Mouse (Mus musculus): Measurements from ENCODE around the gene Mtmr12. TPM values are rescaled to one million over a fixed set of nuclear protein-coding genes. Genes with fewer than 3 reads are reported as not detected.

Gene Mtmr12
- total RNA-seq, 2 experiments from 2014 or later, result 15.5 to 16.1 TPM

GRCm38 (mm10) chr15:12271340-12271739, 66.5 kb downstream of the Mtmr12 start:
- intact Hi-C loops (cut with DNase I), result loop anchor here (10.0 kb wide), 1 partner anchor 303 kb away; no protein-coding TSS in a partner anchor
- DNase-seq, result no peak

- no peak for DNase-seq
- intact Hi-C loops (cut with DNase I), result loop anchor here (10.0 kb wide), 1 partner anchor 301 kb away; no protein-coding TSS in a partner anchor
Measured at GRCm38 (mm10) chr15:12273325-12274052, 68.7 kb downstream of the Mtmr12 start.

- DNase-seq, result no peak
- intact Hi-C loops (cut with DNase I), result loop anchor here (10.0 kb wide), 1 partner anchor 301 kb away; no protein-coding TSS in a partner anchor
Measured at GRCm38 (mm10) chr15:12274053-12274769, 69.4 kb downstream of the Mtmr12 start.

- no peak for DNase-seq
- intact Hi-C loops (cut with DNase I), result loop anchor here (10.0 kb wide), 1 partner anchor 300 kb away; no protein-coding TSS in a partner anchor
Measured at GRCm38 (mm10) chr15:12275091-12275623, 70.3 kb downstream of the Mtmr12 start.

- DNase-seq, result no peak
- intact Hi-C loops (cut with DNase I), result loop anchor here (10.0 kb wide), 1 partner anchor 295 kb away; no protein-coding TSS in a partner anchor
Measured at GRCm38 (mm10) chr15:12279816-12280215, 75.0 kb downstream of the Mtmr12 start.

- DNase-seq, result peak; percentile 5
- intact Hi-C loops (cut with DNase I), result no loop called here
Measured at GRCm38 (mm10) chr15:12284794-12285534, 80.1 kb downstream of the Mtmr12 start.

GRCm38 (mm10) chr15:12285535-12285809, 80.6 kb downstream of the Mtmr12 start:
- intact Hi-C loops (cut with DNase I), result no loop called here
- DNase-seq, result no peak

- DNase-seq, result no peak
- intact Hi-C loops (cut with DNase I), result no loop called here
Measured at GRCm38 (mm10) chr15:12290330-12290729, 85.5 kb downstream of the Mtmr12 start.

- DNase-seq, result no peak
- intact Hi-C loops (cut with DNase I), result no loop called here
Measured at GRCm38 (mm10) chr15:12291757-12292156, 86.9 kb downstream of the Mtmr12 start.

GRCm38 (mm10) chr15:12296228-12296627, 91.4 kb downstream of the Mtmr12 start:
- intact Hi-C loops (cut with DNase I), result no loop called here
- no peak for DNase-seq

GRCm38 (mm10) chr15:12298231-12298737, 93.5 kb downstream of the Mtmr12 start:
- intact Hi-C loops (cut with DNase I), result no loop called here
- DNase-seq, result no peak

- intact Hi-C loops (cut with DNase I), result no loop called here
Measured at GRCm38 (mm10) chr15:12301771-12302170, 96.9 kb downstream of the Mtmr12 start.

GRCm38 (mm10) chr15:12306188-12307071, 101.6 kb downstream of the Mtmr12 start:
- no peak for DNase-seq
- intact Hi-C loops (cut with DNase I), result no loop called here

More at GRCm38 (mm10) chr15:12301771-12302170, 96.9 kb downstream of the Mtmr12 start:
- no peak for DNase-seq

- no peak for DNase-seq
- intact Hi-C loops (cut with DNase I), result no loop called here
Measured at GRCm38 (mm10) chr15:12307114-12307513, 102.3 kb downstream of the Mtmr12 start.

- no peak for DNase-seq
- intact Hi-C loops (cut with DNase I), result no loop called here
Measured at GRCm38 (mm10) chr15:12308539-12308938, 103.7 kb downstream of the Mtmr12 start.

- no peak for DNase-seq
- intact Hi-C loops (cut with DNase I), result no loop called here
Measured at GRCm38 (mm10) chr15:12310676-12311075, 105.8 kb downstream of the Mtmr12 start.

- no peak for DNase-seq
- intact Hi-C loops (cut with DNase I), result no loop called here
Measured at GRCm38 (mm10) chr15:12311465-12311864, 106.6 kb downstream of the Mtmr12 start.

- no peak for DNase-seq
- intact Hi-C loops (cut with DNase I), result no loop called here
Measured at GRCm38 (mm10) chr15:12313255-12313654, 108.4 kb downstream of the Mtmr12 start.

- no peak for DNase-seq
- intact Hi-C loops (cut with DNase I), result no loop called here
Measured at GRCm38 (mm10) chr15:12314584-12314983, 109.8 kb downstream of the Mtmr12 start.

GRCm38 (mm10) chr15:12315996-12316395, 111.2 kb downstream of the Mtmr12 start:
- intact Hi-C loops (cut with DNase I), result no loop called here
- DNase-seq, result no peak
